Mouse (Mus musculus) intestine, postnatal 0 days (tissue): ENCODE measurements at regions not wholly inside any gene's neighbourhood (a gene's known extent, or its start where the extent isn't known, plus 50 kb on each side); places are given as distances from the start of the nearest gene placed in this dataset.

Experiments
- ATAC-seq: fragments of 200-750 bp; cut with Nextera tagmentation; 2 replicates; pipeline ENCODE4 v1.8.0; 2017; ENCODE audit warnings: mild to moderate bottlenecking, moderate TSS enrichment, moderate library complexity
- H3K27ac ChIP-seq: fragments of 300-500 bp; sonication (generic); 2 replicates; pipeline ENCODE4 v1.5.1; 2014; ENCODE audit warnings: mild to moderate bottlenecking, low read depth, low read length, moderate library complexity
- H3K27me3 ChIP-seq: fragments of 300-500 bp; sonication (generic); replicated peaks from 2 replicates; pipeline ENCODE4 v1.6.1; 2014; ENCODE audit warnings: low read length, mixed read lengths; ENCODE audit not compliant: control insufficient read depth, insufficient read depth
- H3K36me3 ChIP-seq: fragments of 300-500 bp; sonication (generic); 2 replicates; pipeline ENCODE4 v1.6.1; 2014; ENCODE audit warnings: mild to moderate bottlenecking, moderate library complexity; ENCODE audit not compliant: control insufficient read depth, insufficient read depth
- H3K4me1 ChIP-seq: fragments of 300-500 bp; sonication (generic); replicated peaks from 2 replicates; pipeline ENCODE4 v1.6.1; 2014; ENCODE audit warnings: antibody characterized with exemption, low read length, mixed read lengths; ENCODE audit not compliant: control insufficient read depth, insufficient read depth
- H3K4me2 ChIP-seq: fragments of 300-500 bp; sonication (generic); replicated peaks from 2 replicates; pipeline ENCODE4 v1.6.1; 2014; ENCODE audit warnings: low read depth, mild to moderate bottlenecking, moderate library complexity
- H3K4me3 ChIP-seq: fragments of 300-500 bp; sonication (generic); 2 replicates; pipeline ENCODE4 v1.5.1; 2014; ENCODE audit warnings: low read depth, low read length
- H3K9ac ChIP-seq: fragments of 300-500 bp; sonication (generic); 2 replicates; pipeline ENCODE4 v1.6.1; 2014; ENCODE audit warnings: mild to moderate bottlenecking, low read depth, low read length
- H3K9me3 ChIP-seq: fragments of 300-500 bp; sonication (generic); 2 replicates; pipeline ENCODE4 v1.6.1; 2016; ENCODE audit warnings: mixed run types; ENCODE audit not compliant: control insufficient read depth
- CTCF ChIP-seq: sonication (generic); IDR thresholded peaks from 2 replicates; pipeline ENCODE4 v1.5.1; 2016; ENCODE audit warnings: low read depth, mild to moderate bottlenecking, control low read depth, antibody characterized with exemption, moderate library complexity
- WGBS: fragments of 180-500 bp; shearing (Covaris S2); extraction: QIAGEN DNeasy Blood & Tissue Kit; methylation state at CpG from one replicate; pipeline ENCODE4 v1.1.7; 2014; 5-methylcytosine and 5-hydroxymethylcytosine counted together

DNA sequence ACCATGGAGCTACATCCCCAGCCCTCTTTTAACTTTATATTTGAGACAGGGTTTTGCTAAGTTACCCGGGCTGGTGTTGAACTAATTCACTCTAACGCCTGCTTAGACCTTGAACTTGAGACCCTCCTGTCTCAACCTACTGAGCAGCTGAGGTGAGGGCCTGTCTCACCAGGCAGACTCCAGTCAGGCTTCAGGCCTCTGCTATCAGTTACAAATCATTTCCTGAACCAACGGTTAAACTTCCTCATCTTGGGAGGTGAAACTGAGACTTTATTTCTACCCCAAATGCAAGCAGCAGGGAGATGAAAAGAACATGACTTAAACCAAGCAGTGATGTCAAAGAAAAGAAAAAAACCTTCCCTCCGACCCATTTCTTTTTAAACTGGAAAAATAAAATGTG is 183.5 kb downstream of the Sox4 start:
- Histone ChIP-seq H3K4me2 (no peak overlapping the region), H3K4me3 (no peak overlapping the region), H3K36me3 (no peaks in the 10 kb centered on the region; the same call in 1 of the 2 replicates), H3K4me1 (no peaks in the 10 kb centered on the region), H3K9me3 (no peaks in the 10 kb centered on the region), H3K27ac (no peak overlapping the region), H3K27me3 (no peaks in the 10 kb centered on the region), H3K9ac (no peak overlapping the region)
- no peak for ATAC-seq
- 46% methylated on average over 4 of the region's 4 CpGs for WGBS
- TF ChIP-seq CTCF = no peak

DNA sequence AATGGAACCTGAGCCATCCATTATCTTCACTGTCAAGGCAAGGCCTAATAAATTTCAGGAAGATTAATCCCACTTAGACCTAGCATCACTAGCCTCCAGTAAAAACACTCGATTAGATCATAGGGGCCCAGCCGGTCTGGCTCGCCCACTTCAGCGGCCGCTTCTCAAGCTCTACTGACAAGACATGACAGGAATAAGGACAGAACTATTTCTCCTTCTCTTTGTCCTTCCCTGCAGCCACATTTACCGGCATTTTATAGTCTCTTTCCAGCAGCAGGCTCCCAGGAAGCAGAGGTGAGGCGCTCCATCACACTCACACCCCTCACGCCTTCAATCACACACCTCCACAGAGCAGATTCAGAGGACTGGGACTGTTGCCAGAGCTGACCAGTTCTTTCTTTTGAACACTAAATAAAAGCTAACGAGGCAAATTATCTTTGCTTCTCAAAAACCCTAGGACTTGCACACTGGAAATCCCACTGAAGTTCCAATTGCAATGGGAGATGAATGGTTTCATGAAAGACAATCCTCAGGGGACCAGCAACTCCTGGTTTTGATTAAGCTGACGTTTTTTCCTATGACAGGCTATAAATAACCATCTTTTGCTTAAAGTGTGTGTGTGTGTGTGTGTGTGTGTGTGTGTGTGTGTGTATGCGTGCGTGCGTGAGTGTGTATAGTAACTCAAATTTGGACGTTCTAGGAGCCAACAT is 184.6 kb downstream of the Sox4 start:
- Histone ChIP-seq H3K27me3 (no peaks in the 10 kb centered on the region), H3K9ac (no peak overlapping the region), H3K4me1 (no peaks in the 10 kb centered on the region), H3K9me3 (no peaks in the 10 kb centered on the region), H3K36me3 (no peaks in the 10 kb centered on the region; the same call in 1 of the 2 replicates), H3K27ac (no peak overlapping the region), H3K4me2 (no peak overlapping the region), H3K4me3 (no peak overlapping the region)
- WGBS = 66% methylated on average over 14 of the region's 14 CpGs
- no peak for TF ChIP-seq CTCF
- no peak for ATAC-seq

DNA sequence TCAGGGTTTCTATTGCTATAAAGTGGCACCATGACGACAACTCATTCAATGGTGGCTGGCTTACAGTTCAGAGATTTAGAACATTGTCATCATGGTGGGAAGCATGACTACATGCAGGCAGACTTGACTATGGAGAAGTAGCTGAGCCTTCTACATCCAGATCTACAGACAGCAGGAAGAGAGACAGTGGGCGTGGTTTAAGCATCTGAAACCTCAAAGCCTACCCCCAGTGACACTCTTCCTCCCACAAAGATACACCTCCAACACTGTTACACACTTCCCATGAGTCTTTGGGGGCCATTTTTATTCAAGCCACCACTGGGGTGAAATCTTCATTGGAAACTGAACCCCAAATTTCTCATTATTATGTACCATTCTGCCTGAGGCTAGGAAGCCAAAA is 191.0 kb downstream of the Sox4 start:
- Histone ChIP-seq H3K4me1 (no peaks in the 10 kb centered on the region; the same call in 1 of the 2 replicates), H3K9ac (no peak overlapping the region), H3K36me3 (no peaks in the 10 kb centered on the region; the same call in 1 of the 2 replicates), H3K27ac (no peak overlapping the region), H3K27me3 (no peaks in the 10 kb centered on the region), H3K4me2 (no peak overlapping the region), H3K9me3 (no peaks in the 10 kb centered on the region), H3K4me3 (no peak overlapping the region)
- no peak for TF ChIP-seq CTCF
- ATAC-seq = no peak
- 95% methylated on average over 2 of the region's 2 CpGs for WGBS

DNA sequence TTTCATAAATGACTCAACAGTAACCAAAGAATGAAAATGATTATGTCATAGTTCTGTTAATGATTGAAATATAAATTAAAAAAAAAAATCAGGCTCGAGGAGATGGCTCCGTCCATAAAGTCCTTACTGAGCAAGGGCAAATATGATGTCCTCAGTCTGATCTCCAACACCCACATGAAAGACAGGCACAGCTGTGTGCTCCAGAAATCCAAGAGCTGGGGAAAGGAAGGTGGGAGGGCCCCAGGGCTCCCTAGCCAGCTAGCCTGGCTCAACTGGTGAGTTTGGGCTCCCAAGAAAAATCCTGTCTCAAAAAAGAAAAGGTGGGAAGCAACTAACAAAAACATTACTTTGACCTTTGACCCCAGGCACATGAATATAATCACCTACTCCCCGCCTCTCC is 194.5 kb downstream of the Sox4 start:
- no peaks in the 10 kb centered on the region for H3K27me3 ChIP-seq
- no peak for ATAC-seq
- H3K9ac ChIP-seq = no peak overlapping the region
- H3K4me3 ChIP-seq = no peak overlapping the region
- H3K4me1 ChIP-seq = peaks cover 3% of the 10 kb centered on the region; the same call in 1 of the 2 replicates
- no peak overlapping the region for H3K4me2 ChIP-seq
- TF ChIP-seq CTCF = no peak
- no peaks in the 10 kb centered on the region for H3K9me3 ChIP-seq
- 31% methylated on average over 3 of the region's 3 CpGs for WGBS
- H3K36me3 ChIP-seq = no peaks in the 10 kb centered on the region
- H3K27ac ChIP-seq = no peak overlapping the region

DNA sequence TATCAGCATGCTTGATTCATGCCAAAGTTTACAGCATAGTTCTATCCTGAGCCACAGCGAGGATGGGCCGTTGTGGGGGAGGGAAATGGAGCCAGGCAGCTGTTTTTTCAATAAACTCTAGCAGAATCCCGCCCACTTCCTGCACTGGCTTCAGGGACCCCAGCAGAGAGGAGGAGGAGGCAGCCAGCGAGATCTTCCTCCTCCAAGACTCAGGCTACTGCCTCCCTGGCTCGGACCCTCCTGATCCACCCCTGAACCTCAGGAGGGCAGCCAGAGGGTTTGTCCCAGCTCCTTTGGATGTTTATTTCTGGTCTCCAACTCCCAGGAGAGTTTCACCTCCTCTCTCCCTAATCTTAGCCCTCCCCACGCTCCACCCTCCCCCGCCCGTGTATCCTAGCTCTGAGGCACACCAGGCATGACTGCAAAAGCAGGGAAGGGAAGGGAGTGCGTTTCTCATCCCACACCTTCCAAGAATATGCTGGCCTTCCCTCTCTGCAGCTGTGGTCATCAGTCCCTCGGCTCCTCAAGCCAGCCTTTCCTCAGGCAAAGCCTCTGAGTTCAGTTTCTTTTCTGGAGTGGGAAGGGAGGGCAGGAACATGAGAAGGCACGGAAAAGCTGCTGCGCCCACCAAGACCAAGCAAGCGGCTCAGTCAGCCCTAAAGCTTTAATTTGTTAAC is 195.5 kb downstream of the Sox4 start:
- peak overlapping the region; percentile 65 for H3K27ac ChIP-seq
- H3K4me3 ChIP-seq = peak overlapping the region; percentile 15
- H3K4me1 ChIP-seq = peaks cover 3% of the 10 kb centered on the region; the same call in 1 of the 2 replicates
- 12% methylated on average over 12 of the region's 13 CpGs for WGBS
- H3K4me2 ChIP-seq = peak overlapping the region; percentile 56
- peak; percentile 36; the same call in 1 of the 2 replicates for ATAC-seq
- H3K36me3 ChIP-seq = no peaks in the 10 kb centered on the region
- TF ChIP-seq CTCF = no peak
- no peak overlapping the region; the same call in 1 of the 2 replicates for H3K9ac ChIP-seq
- no peaks in the 10 kb centered on the region for H3K9me3 ChIP-seq
- H3K27me3 ChIP-seq = no peaks in the 10 kb centered on the region

DNA sequence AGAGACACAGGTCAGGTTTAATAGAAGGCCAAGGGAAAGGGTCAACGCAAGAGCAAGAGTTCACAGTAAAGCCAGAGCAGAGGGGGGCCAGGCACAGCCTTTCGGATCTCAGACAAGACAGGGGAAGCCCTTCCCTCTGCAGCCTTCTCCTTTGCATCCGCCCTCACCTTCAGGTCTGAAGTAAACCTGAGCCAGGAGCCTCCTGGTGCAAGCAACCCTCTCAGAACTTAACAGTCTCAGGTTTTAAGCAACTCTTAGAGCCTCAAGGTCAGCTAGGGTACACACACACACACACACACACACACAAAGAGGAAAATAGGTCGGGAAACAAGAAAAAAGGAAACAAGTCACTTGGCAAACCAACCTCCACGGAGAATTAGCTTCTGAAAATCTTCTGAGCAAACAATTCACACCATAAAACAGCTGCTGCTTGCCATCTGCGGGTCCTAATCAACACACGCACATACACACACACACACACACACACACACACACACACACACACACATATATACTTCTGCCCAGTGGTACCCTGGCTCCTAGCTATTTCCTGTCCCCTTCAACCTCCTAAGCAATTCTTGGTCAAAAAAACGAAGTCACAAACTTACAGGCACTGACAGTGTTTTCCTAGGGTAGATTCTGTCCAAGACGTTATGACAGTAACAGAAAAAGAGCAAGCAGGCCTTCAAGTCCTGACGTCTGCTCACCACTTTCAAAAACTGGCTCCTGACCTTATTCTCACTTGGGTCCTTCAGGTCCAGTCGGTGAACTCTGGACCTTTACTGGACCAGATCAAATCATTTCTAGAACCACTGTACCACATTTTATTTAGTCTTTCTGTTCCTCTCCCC is 196.4 kb downstream of the Sox4 start:
- Histone ChIP-seq H3K36me3 (no peaks in the 10 kb centered on the region), H3K4me1 (peaks cover 3% of the 10 kb centered on the region; the same call in 1 of the 2 replicates), H3K27ac (peak overlapping the region; percentile 28), H3K27me3 (no peaks in the 10 kb centered on the region), H3K4me3 (peak overlapping the region; percentile 15; the same call in 1 of the 2 replicates), H3K9me3 (no peaks in the 10 kb centered on the region), H3K9ac (no peak overlapping the region), H3K4me2 (peak overlapping the region; percentile 21; the same call in 1 of the 2 replicates)
- no peak for ATAC-seq
- 23% methylated on average over 11 of the region's 11 CpGs for WGBS
- TF ChIP-seq CTCF = no peak
